Mouse (Mus musculus) lung, postnatal 0 days (tissue): ENCODE results near the gene Omg.

ENCODE experiments used
- CTCF ChIP-seq: IDR thresholded peaks from 2 replicates; pipeline ENCODE4 v1.5.1; 2016; ENCODE audit warnings: antibody characterized with exemption, mild to moderate bottlenecking
- EP300 ChIP-seq: IDR thresholded peaks from 2 replicates; pipeline ENCODE4 v1.6.1; 2016; ENCODE audit warnings: antibody characterized with exemption, mild to moderate bottlenecking, control low read depth

- TF ChIP-seq CTCF, result no peak
- TF ChIP-seq EP300, result no peak
These were observed 19.2 kb downstream of the Omg start for GRCm38 (mm10) chr11:79484721-79485120.
